In the genomic region with DNA sequence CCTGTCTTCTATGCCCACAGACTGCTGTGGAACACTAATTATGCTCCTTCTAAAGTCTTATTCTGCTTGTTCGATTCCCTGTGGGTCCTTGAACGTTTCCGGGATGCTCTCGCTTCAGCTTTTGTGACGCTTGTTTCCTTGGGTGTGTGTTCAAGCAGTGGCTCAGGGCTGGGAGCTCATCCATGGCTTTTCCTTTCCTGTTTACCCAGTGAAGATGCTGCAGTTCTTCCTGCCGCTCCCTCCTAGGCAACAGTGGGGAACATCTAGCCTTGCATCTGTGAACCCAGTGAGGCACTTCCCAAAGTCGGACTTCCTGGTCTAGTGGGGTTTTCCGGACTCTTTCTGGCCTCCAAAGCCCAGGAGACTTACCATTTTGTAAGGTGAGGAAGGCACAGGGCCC, we compare ENCODE assay signal across 20 mouse cellular contexts. TPM values are rescaled to one million over a fixed set of nuclear protein-coding genes. Genes with fewer than 3 reads are reported as not detected.
"Had no signal": no experiment of that assay in that cellular context is flagged by ENCODE, and none has a peak within 500 bp of the region (broad histone marks: within the 10 kb centered on the region; RNA-seq: fewer than 3 reads in every experiment).

No protein-coding gene starts in this region.

- H3K4me3 ChIP-seq: heart, adult 2 months; heart, embryonic 13.5 days; heart, embryonic 15.5 days; hindbrain, embryonic 13.5 days; intestine, embryonic 15.5 days; layer of hippocampus, adult 2 months; left cerebral cortex, adult 2 months; limb, embryonic 10.5 days; limb, embryonic 12.5 days had no signal

- H3K9me3 ChIP-seq: heart, embryonic 13.5 days; heart, embryonic 15.5 days; hindbrain, embryonic 13.5 days; intestine, embryonic 15.5 days; limb, embryonic 10.5 days had no signal

- H3K4me2 ChIP-seq: heart, embryonic 11.5 days; heart, embryonic 13.5 days; heart, embryonic 15.5 days; hindbrain, embryonic 13.5 days; intestine, embryonic 15.5 days; limb, embryonic 12.5 days had no signal

- H3K36me3 ChIP-seq: heart, embryonic 13.5 days; heart, embryonic 15.5 days; hindbrain, embryonic 13.5 days; intestine, embryonic 15.5 days; limb, embryonic 10.5 days; limb, embryonic 12.5 days had no signal

- ATAC-seq: forebrain, postnatal 0 days; hindbrain, embryonic 16.5 days; inflammation-experienced regulatory T-cells, adult 6 months; intestine, embryonic 15.5 days; intestine, postnatal 0 days had no signal

- H3K4me1 ChIP-seq: heart, embryonic 13.5 days; heart, embryonic 15.5 days; intestine, embryonic 15.5 days; limb, embryonic 10.5 days; limb, embryonic 12.5 days had no signal

- H3K9ac ChIP-seq: forebrain, postnatal 0 days; heart, embryonic 13.5 days; heart, embryonic 15.5 days; hindbrain, embryonic 13.5 days; intestine, embryonic 15.5 days; limb, embryonic 12.5 days had no signal

- DNase-seq: forebrain, postnatal 0 days; kidney, adult 18-20 months; kidney, adult 8-10 months; kidney, postnatal 10 days; kidney, postnatal 25 days; kidney, postnatal 4 days had no signal

- H3K27ac ChIP-seq: heart, adult 2 months; heart, embryonic 13.5 days; heart, embryonic 15.5 days; hindbrain, embryonic 13.5 days; intestine, embryonic 15.5 days; layer of hippocampus, adult 2 months; left cerebral cortex, adult 2 months; limb, embryonic 10.5 days; limb, embryonic 12.5 days had no signal

RNA-seq across cellular contexts. Expression of gene Rasgef1a, which starts 20.6 kb away (rescaled TPM):
- polyA plus RNA-seq: hindbrain, embryonic 11.5 days; limb, embryonic 10.5 days; limb, embryonic 12.5 days had no signal
